Mouse (Mus musculus) heart, adult 2 months (tissue): ENCODE results near the gene Usp17lb. TPM values are rescaled to one million over a fixed set of nuclear protein-coding genes. Genes with fewer than 3 reads are reported as not detected.
"Not testable (repeated sequence)": the region's sequence is repeated elsewhere in the genome, so short reads cannot be mapped to it uniquely, and the experiment has no call there.

Experiments
- DNase-seq, 2 experiments: peaks; one replicate each; pipeline ENCODE4 v3.0.0; 2021
- H3K27ac ChIP-seq: fragments of 200-600 bp; 2 replicates; pipeline ENCODE4 v1.8.1; 2022
- H3K27me3 ChIP-seq: fragments of 200-500 bp; 2 replicates; pipeline ENCODE4 v1.6.1; 2012; ENCODE audit warnings: mild to moderate bottlenecking, low read length, inconsistent platforms, mixed read lengths; ENCODE audit not compliant: control insufficient read depth, insufficient read depth
- H3K36me3 ChIP-seq: fragments of 200-500 bp; 2 replicates; pipeline ENCODE4 v1.6.1; 2012; ENCODE audit warnings: low read length, inconsistent platforms; ENCODE audit not compliant: control insufficient read depth, insufficient read depth
- H3K4me1 ChIP-seq: fragments of 200-500 bp; 2 replicates; pipeline ENCODE4 v1.6.1; 2011; ENCODE audit warnings: low read length; ENCODE audit not compliant: control insufficient read depth, insufficient read depth
- H3K4me3 ChIP-seq: fragments of 200-600 bp; 2 replicates; pipeline ENCODE4 v1.8.1; 2022
- H3K79me2 ChIP-seq: fragments of 200-500 bp; replicated peaks from 2 replicates; pipeline ENCODE4 v1.6.1; 2012; ENCODE audit warnings: mild to moderate bottlenecking, inconsistent platforms, low read length, moderate library complexity, mixed read lengths; ENCODE audit not compliant: control insufficient read depth, insufficient read depth
- H3K9ac ChIP-seq: fragments of 200-500 bp; 2 replicates; pipeline ENCODE4 v1.6.1; 2012; ENCODE audit warnings: low read depth, mild to moderate bottlenecking, control low read depth, inconsistent platforms, low read length, mixed read lengths
- CTCF ChIP-seq: fragments of 200-600 bp; IDR thresholded peaks from 2 replicates; pipeline ENCODE4 v1.8.1; 2022; ENCODE audit warnings: antibody characterized with exemption, mild to moderate bottlenecking, moderate library complexity
- EP300 ChIP-seq: fragments of 200-500 bp; IDR thresholded peaks from 2 replicates; pipeline ENCODE4 v1.6.1; 2011; ENCODE audit warnings: low read depth, low read length, control low read depth; ENCODE audit not compliant: insufficient read depth
- POLR2A ChIP-seq: fragments of 200-500 bp; IDR thresholded peaks from 2 replicates; pipeline ENCODE4 v1.6.1; 2011; ENCODE audit warnings: mild to moderate bottlenecking, low read depth, low read length, control low read depth; ENCODE audit not compliant: insufficient read depth
- WGBS: fragments of 180-500 bp; shearing (Covaris S2); methylation state at CpG from one replicate; pipeline ENCODE4 v1.1.7; 2018; 5-methylcytosine and 5-hydroxymethylcytosine counted together
- intact Hi-C: fragments of 180-260 bp; cut with DNase I; formaldehyde crosslinking; loops from one replicate; pipeline ENCODE4 v1.15.1; 2025
- long read RNA-seq: library from polyadenylated mRNA; stranded (forward); transcript quantifications from one replicate; pipeline ENCODE4 v2.0.0, GENCODE M21; 2021
- polyA plus RNA-seq: library from polyadenylated mRNA; depleted of rRNA; stranded (reverse); fragments of >200 nt; gene quantifications from 2 replicates; pipeline ENCODE4 v1.2.3, GENCODE M21; 2012; rRNA removed
- total RNA-seq, 2 experiments: library from RNA; stranded (reverse); gene quantifications; 2 replicates each; pipeline ENCODE4 v1.2.3; 2021

The Usp17lb gene
- total RNA-seq (not detected), polyA plus RNA-seq (not detected in 2 replicates)
- long read RNA-seq: 0 reads

GRCm38 (mm10) chr7:104842503-104842902 lies at the start of gene Usp17lb:
Usp17lb (minus strand) TSS chr7:104842603.
- 52% methylated on average over 1 of the region's 1 CpGs for WGBS
- Histone ChIP-seq H3K9ac (no peak within 1 kb of the TSS), H3K4me3 (no peak within 1 kb of the TSS), H3K79me2 (no peaks in the 10 kb centered on the region), H3K27me3 (no peaks in the 10 kb centered on the region), H3K4me1 (no peaks in the 10 kb centered on the region), H3K36me3 (no peaks in the 10 kb centered on the region), H3K27ac (no peak within 1 kb of the TSS)
- DNase-seq: no peak
- no peak for TF ChIP-seq EP300
- no peak for TF ChIP-seq CTCF
- no peak for TF ChIP-seq POLR2A
- intact Hi-C loops: no loop called here

GRCm38 (mm10) chr7:104877731-104878130 lies 35.3 kb upstream of the Usp17lb start, which contains the start of gene Olfr665:
Olfr665 (plus strand) TSS chr7:104878031.
- H3K9ac ChIP-seq: no peak within 1 kb of the TSS
- intact Hi-C loops: no loop called here
- WGBS: 9% methylated on average over 1 of the region's 1 CpGs
- no peak for DNase-seq
- H3K27me3 ChIP-seq: no peaks in the 10 kb centered on the region
- no peaks in the 10 kb centered on the region for H3K79me2 ChIP-seq
- TF ChIP-seq POLR2A: no peak
- no peak for TF ChIP-seq CTCF
- TF ChIP-seq EP300: no peak
- no peak within 1 kb of the TSS for H3K4me3 ChIP-seq
- H3K4me1 ChIP-seq: no peaks in the 10 kb centered on the region
- H3K27ac ChIP-seq: no peak within 1 kb of the TSS
- H3K36me3 ChIP-seq: no peaks in the 10 kb centered on the region

DNA sequence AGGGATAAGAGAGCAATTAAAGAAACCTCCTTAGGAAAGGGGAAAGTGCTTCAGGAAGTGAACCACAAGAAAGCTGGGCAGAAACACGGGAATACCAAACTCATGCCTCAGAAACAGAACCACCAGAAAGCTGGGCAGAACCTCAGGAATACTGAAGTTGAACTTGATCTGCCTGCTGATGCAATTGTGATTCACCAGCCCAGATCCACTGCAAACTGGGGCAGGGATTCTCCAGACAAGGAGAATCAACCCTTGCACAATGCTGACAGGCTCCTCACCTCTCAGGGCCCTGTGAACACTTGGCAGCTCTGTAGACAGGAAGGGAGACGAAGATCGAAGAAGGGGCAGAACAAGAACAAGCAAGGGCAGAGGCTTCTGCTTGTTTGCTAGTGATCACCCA lies 19.0 kb upstream of the Usp17lb start:
- Histone ChIP-seq H3K79me2 (no peaks in the 10 kb centered on the region), H3K9ac (no peak overlapping the region), H3K4me1 (no peaks in the 10 kb centered on the region), H3K36me3 (no peaks in the 10 kb centered on the region), H3K27ac (no peak overlapping the region), H3K27me3 (no peaks in the 10 kb centered on the region), H3K4me3 (no peak overlapping the region)
- no peak for DNase-seq
- TF ChIP-seq EP300 (no peak), CTCF (no peak), POLR2A (no peak)
- intact Hi-C loops: no loop called here
- WGBS: 64% methylated on average over 3 of the region's 3 CpGs

GRCm38 (mm10) chr7:104857683-104858082 lies 15.3 kb upstream of the Usp17lb start:
- no peaks in the 10 kb centered on the region for H3K4me1 ChIP-seq
- H3K36me3 ChIP-seq: no peaks in the 10 kb centered on the region
- TF ChIP-seq EP300 (no peak), CTCF (no peak), POLR2A (no peak)
- no peak overlapping the region for H3K9ac ChIP-seq
- no peak for DNase-seq
- intact Hi-C loops: no loop called here
- H3K27ac ChIP-seq: no peak overlapping the region
- H3K79me2 ChIP-seq: no peaks in the 10 kb centered on the region
- WGBS: 41% methylated on average over 1 of the region's 1 CpGs
- H3K4me3 ChIP-seq: no peak overlapping the region
- H3K27me3 ChIP-seq: no peaks in the 10 kb centered on the region

DNA sequence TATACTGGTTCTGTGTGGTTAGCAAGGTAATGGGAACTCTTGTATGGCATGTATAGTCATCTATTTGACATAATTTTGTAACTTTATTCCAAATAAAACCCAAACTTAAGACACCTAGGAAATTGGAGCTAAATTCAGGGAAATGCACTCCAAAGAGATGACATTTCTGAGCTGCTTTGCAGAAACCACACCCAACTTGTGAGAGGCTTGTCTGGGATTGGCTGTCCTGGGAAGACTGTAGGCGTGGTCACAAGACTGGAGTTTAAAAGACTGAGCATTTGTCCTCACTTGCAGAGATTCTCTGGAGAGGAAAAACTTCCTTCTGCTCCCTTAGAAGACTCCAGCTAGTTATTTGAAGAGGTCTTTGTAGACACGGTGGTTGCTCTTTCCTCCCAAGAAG lies 14.3 kb upstream of the Usp17lb start, which contains the start of gene Usp17la:
Usp17la (plus strand) TSS at position 301 of the 400 bp plus-strand sequence.
- H3K27me3 ChIP-seq, H3K9ac ChIP-seq, DNase-seq, H3K79me2 ChIP-seq, intact Hi-C loops, H3K36me3 ChIP-seq, H3K4me3 ChIP-seq, H3K4me1 ChIP-seq, H3K27ac ChIP-seq: not testable (repeated sequence)
- WGBS: 73% methylated on average over 2 of the region's 2 CpGs

DNA sequence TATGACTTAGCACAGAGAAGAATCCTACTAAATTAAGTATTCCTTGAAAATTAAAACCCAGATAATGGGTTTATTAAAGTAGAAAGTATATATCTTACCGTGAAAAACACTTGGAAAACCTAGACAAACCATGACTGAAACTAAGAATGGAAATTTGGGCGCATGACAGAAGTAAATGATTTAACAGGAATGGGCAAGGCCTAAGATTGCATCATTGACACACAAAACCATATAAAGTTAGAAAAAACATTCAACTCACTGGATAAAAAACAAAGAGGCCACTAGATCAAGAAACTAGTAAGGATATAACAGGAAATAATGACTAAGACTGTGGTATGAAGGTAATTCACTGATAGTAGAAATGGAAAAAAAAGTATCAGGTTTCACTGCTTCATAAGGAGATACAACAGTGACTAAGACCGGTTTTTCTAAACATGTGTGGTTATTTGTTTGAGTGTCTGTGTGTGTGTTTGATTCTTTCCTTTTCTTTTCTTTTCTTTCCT lies 12.9 kb upstream of the Usp17lb start:
- H3K27ac ChIP-seq: no peak overlapping the region
- TF ChIP-seq POLR2A: no peak
- TF ChIP-seq EP300: no peak
- no peak for TF ChIP-seq CTCF
- H3K79me2 ChIP-seq: no peaks in the 10 kb centered on the region
- WGBS: 59% methylated on average over 3 of the region's 3 CpGs
- intact Hi-C loops: no loop called here
- no peak overlapping the region for H3K4me3 ChIP-seq
- H3K36me3 ChIP-seq: no peaks in the 10 kb centered on the region
- H3K27me3 ChIP-seq: no peaks in the 10 kb centered on the region
- DNase-seq: no peak
- no peaks in the 10 kb centered on the region for H3K4me1 ChIP-seq
- no peak overlapping the region for H3K9ac ChIP-seq

GRCm38 (mm10) chr7:104851546-104851945 lies 9.1 kb upstream of the Usp17lb start:
- H3K4me1 ChIP-seq, H3K79me2 ChIP-seq, DNase-seq, H3K27ac ChIP-seq, H3K4me3 ChIP-seq, H3K9ac ChIP-seq, intact Hi-C loops, H3K36me3 ChIP-seq, H3K27me3 ChIP-seq: not testable (repeated sequence)
- 83% methylated on average over 2 of the region's 2 CpGs for WGBS
